Mouse (Mus musculus): ENCODE data around the gene Cd81. TPM values are rescaled to one million over a fixed set of nuclear protein-coding genes. Genes with fewer than 3 reads are reported as not detected.

Cd81 gene
- polyA plus RNA-seq, 1 experiment from 2014 or later: 228 TPM

DNA sequence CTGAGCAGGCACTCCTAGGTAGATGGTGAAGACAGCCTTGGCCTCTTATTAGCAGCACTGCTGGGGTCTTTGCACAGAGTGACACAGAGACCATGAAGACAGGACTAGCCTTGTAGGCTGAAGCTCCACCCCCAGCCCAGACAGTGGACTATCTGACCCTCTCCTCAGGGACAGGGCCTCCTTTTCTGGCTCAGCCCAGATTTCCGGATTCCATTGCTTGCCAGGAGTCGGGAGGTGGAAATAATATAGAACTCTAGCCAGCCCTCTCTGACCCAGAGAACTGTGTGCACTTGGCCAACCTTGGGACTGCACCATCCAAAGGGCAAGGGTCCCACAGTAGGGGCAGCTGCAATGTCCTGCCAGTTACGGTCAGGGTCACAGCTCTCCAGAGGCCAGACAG lies 10.4 kb upstream of the Cd81 start:
- Histone ChIP-seq H3K4me2 (replicated peaks) (no peak overlapping the region), H3K9me3 (no peaks in the 10 kb centered on the region), H3K4me1 (no peaks in the 10 kb centered on the region), H3K9ac (replicated peaks) (no peak overlapping the region), H3K27me3 (no peaks in the 10 kb centered on the region), H3K27ac (replicated peaks) (no peak overlapping the region), H3K36me3 (no peaks in the 10 kb centered on the region), H3K4me3 (no peak overlapping the region)
- WGBS: 81% methylated on average over 3 of the region's 3 CpGs
- ATAC-seq (ENCODE audit: low FRiP score, low read depth): no peak

DNA sequence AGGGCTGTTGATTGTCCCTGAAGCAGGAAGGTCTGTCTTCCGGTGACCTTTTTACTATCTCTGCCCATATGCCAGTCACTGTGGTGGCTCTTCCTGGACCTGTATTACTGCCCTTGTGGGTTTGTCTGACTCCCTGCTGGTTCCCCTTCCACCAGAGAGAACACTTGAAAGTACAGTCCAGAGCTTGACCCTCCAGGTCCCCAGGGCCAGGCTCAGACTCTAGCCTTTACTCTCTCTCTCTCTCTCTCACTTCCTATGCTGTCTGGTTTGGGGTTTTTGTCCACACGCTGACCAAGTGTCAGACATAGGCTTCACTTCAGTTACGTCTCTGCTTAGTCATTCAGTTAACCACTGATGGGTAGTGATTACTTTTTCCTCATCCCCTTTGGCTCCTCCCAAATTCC lies 9.6 kb upstream of the Cd81 start:
- H3K9me3 ChIP-seq: no peaks in the 10 kb centered on the region
- no peak overlapping the region for H3K27ac ChIP-seq (replicated peaks)
- ATAC-seq (ENCODE audit: low FRiP score, low read depth): no peak
- H3K36me3 ChIP-seq: no peaks in the 10 kb centered on the region
- no peaks in the 10 kb centered on the region for H3K27me3 ChIP-seq
- WGBS: 91% methylated on average over 3 of the region's 3 CpGs
- no peak overlapping the region for H3K4me2 ChIP-seq (replicated peaks)
- H3K4me1 ChIP-seq: no peaks in the 10 kb centered on the region
- no peak overlapping the region for H3K9ac ChIP-seq (replicated peaks)
- H3K4me3 ChIP-seq: no peak overlapping the region

DNA sequence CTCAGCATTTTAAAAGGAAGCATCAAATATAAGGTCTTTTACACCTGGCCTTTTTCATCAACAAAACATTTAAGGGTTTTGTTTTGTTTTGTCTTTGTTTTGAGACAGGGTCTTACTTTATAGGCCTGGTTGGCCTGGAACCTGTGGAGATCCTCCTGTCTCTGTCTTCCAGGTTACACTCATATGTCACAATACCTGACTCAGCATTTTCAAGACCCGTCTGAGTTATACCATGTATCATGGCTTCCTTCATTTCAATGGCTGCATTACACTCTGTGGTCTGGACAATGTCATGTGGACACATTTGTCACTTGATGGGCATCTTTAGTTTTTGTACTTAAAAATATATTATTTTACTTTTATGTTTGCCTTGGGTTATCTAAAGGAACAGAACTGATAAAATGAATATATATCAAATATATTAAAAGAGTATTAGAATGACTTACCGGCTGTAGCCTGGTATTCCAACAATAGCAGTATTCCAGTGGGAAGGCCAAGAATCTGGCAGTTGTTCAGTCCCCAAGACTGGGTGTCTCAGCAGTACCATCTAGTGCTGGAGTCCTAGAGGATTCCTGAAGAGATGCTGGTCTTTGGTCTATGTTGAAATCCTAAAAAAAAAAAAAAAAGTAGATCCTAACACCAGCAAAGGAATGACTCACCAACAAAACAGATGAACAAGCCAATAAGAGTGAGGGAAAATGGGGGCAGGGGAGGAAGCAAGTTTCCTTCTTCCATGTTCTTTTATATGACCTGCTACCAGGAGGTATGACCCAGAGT lies 8.3 kb upstream of the Cd81 start:
- Histone ChIP-seq H3K36me3 (no peaks in the 10 kb centered on the region), H3K4me1 (no peaks in the 10 kb centered on the region), H3K27me3 (no peaks in the 10 kb centered on the region), H3K9ac (replicated peaks) (no peak overlapping the region), H3K4me2 (replicated peaks) (no peak overlapping the region), H3K9me3 (no peaks in the 10 kb centered on the region), H3K4me3 (no peak overlapping the region), H3K27ac (replicated peaks) (no peak overlapping the region)
- 91% methylated on average over 2 of the region's 2 CpGs for WGBS
- ATAC-seq (ENCODE audit: low FRiP score, low read depth): no peak

DNA sequence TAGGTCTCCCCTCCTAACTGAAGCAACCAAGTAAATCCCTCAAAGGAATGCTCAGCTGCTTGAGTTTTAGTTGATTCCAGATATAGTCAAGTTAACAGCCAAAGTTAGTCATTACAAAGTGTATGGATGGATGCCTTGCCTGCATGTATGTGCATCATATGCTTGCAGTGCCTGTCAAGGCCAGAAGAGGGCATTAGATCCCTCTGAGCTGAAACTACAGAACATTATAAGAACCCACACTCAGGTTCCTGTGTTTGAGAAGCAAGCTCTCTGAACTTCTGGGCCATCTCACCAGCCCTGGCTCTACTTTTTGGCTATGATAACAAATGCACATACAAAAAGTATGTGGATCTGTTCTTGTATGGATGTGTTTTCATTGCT lies 7.7 kb upstream of the Cd81 start:
- H3K27me3 ChIP-seq: no peaks in the 10 kb centered on the region
- no peak overlapping the region for H3K4me2 ChIP-seq (replicated peaks)
- H3K36me3 ChIP-seq: no peaks in the 10 kb centered on the region
- no peaks in the 10 kb centered on the region for H3K9me3 ChIP-seq
- no peak overlapping the region for H3K27ac ChIP-seq (replicated peaks)
- no peaks in the 10 kb centered on the region for H3K4me1 ChIP-seq
- H3K9ac ChIP-seq (replicated peaks): no peak overlapping the region
- no peak for ATAC-seq (ENCODE audit: low FRiP score, low read depth)
- no peak overlapping the region for H3K4me3 ChIP-seq

DNA sequence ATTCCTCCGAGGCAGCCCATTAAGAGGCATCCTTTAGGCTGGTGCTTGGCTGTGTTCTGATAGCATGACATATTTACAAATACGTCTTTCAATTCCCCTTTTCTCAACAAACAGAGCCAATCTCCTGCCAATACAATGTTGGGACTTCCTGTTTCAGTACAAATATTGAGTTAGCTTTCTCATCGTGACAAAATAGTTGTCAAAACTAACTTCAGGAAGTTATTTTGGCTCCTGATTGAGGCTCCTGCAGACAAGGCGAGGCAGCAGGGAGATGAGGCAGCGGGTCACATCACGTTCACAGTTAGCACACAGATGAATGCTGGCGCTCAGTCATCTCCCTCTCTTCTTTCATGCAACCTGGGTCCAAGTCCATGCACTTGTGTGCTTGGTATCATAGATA lies 6.2 kb upstream of the Cd81 start:
- no peaks in the 10 kb centered on the region for H3K4me1 ChIP-seq
- no peak overlapping the region for H3K4me2 ChIP-seq (replicated peaks)
- no peaks in the 10 kb centered on the region for H3K36me3 ChIP-seq
- H3K9ac ChIP-seq (replicated peaks): no peak overlapping the region
- no peaks in the 10 kb centered on the region for H3K27me3 ChIP-seq
- H3K4me3 ChIP-seq: no peak overlapping the region
- H3K9me3 ChIP-seq: no peaks in the 10 kb centered on the region
- no peak for ATAC-seq (ENCODE audit: low FRiP score, low read depth)
- no peak overlapping the region for H3K27ac ChIP-seq (replicated peaks)
- WGBS: 87% methylated on average over 7 of the region's 7 CpGs

DNA sequence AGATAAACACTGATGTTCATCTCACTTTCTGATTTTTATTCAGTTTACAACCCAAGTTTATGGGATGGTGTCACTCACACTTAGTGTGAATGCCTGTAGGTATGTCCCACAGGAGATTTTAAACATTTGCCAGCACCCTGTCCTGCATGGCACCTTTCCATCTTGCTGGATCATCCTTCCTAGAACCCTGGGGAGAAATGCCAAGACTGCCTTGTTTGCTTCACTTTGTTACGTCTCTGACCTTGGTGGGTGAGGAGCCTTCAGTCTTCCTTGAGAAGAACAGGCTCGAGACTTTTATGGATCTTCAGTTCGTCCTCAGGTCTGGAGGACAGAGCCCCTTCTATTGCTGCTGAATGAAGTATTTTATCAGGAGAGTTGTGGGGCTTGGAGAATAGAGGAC lies 3.2 kb upstream of the Cd81 start:
- Histone ChIP-seq H3K27ac (replicated peaks) (no peak overlapping the region), H3K27me3 (no peaks in the 10 kb centered on the region; the same call in 1 of the 2 replicates), H3K9me3 (no peaks in the 10 kb centered on the region), H3K4me1 (peaks cover 13% of the 10 kb centered on the region), H3K4me3 (no peak overlapping the region), H3K4me2 (replicated peaks) (no peak overlapping the region), H3K9ac (replicated peaks) (no peak overlapping the region), H3K36me3 (no peaks in the 10 kb centered on the region)
- no peak for ATAC-seq (ENCODE audit: low FRiP score, low read depth)
- WGBS: 84% methylated on average over 3 of the region's 3 CpGs

DNA sequence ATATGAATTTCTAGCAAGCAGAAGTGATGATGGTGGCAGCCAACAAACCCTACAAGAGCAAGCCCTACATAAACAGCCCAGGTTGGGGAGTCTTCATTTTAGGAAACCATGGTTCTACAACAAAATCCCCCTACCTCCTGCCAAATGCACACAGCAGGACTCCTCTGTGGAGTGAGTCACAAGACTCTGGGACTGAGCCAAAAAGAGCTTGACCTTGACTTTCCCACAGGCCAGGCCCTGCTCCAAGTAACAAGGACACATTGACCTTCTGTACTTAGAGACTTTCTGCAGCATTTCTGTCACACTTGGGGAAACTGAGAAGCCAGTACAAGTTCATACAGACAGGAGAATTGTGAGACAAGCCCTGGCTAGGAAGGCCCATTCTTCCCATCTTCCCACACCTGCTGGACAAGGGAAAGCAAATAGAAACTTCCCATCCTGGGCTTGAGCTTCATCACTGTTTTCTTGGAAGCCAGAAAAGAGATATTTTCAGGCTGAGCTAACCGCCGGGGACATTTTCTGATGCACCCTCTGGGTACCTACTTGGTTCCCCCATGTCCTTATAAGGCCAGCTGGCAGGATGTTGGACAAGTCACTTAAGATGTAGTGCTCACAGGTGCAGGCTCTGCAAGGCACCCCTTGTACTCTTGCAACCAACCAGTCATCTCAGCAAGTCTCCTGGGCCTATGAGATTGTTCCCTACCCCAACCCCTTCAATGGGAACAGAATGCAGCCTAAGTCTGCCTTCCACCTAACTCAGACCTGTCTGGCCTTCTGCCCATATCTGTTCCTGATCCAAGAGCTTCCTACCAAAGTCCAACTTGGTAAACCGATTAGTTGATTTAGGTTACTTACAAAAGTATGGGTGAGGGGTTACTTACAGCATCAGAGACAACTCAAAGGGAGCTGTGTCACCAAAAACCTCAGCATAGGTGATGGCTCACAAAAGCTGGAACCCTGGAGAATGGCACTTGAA lies 2.4 kb upstream of the Cd81 start:
- no peak overlapping the region for H3K4me3 ChIP-seq
- no peak overlapping the region for H3K9ac ChIP-seq (replicated peaks)
- WGBS: 98% methylated on average over 3 of the region's 3 CpGs
- H3K4me2 ChIP-seq (replicated peaks): no peak overlapping the region
- H3K27me3 ChIP-seq: no peaks in the 10 kb centered on the region; the same call in 1 of the 2 replicates
- 0 out of 2 replicates have a peak, but pooled peaks cover 1% of the 10 kb centered on the region for H3K36me3 ChIP-seq
- no peaks in the 10 kb centered on the region for H3K9me3 ChIP-seq
- H3K4me1 ChIP-seq: peaks cover 21% of the 10 kb centered on the region
- no peak overlapping the region for H3K27ac ChIP-seq (replicated peaks)
- ATAC-seq (ENCODE audit: low FRiP score, low read depth): no peak

DNA sequence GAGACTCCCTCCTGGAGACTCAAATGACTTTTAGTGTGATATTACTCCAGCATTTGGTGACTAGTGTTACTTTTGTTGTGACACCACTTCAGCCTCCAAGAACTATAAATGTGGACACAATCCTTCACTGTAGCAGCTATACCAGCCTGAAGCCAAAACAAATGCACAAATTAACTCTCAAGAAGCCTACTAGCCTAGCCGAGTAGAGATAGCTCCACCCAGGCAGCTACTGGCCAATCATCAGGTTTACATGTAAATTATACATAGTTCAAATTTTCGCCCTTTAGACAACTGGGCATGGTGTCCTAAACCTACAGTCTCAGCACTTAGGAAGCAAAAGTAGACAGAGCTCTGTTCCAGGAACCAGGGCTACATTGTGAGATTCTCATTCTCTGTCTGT lies 1.2 kb upstream of the Cd81 start:
- ATAC-seq (ENCODE audit: low FRiP score, low read depth): no peak
- 75% methylated on average over 2 of the region's 2 CpGs for WGBS
- Histone ChIP-seq H3K9ac (replicated peaks) (no peak overlapping the region), H3K4me3 (no peak overlapping the region), H3K27ac (replicated peaks) (no peak overlapping the region), H3K36me3 (0 out of 2 replicates have a peak, but pooled peaks cover 4% of the 10 kb centered on the region), H3K9me3 (no peaks in the 10 kb centered on the region), H3K4me1 (peaks cover 28% of the 10 kb centered on the region), H3K27me3 (no peaks in the 10 kb centered on the region; the same call in 1 of the 2 replicates), H3K4me2 (replicated peaks) (no peak overlapping the region)

DNA sequence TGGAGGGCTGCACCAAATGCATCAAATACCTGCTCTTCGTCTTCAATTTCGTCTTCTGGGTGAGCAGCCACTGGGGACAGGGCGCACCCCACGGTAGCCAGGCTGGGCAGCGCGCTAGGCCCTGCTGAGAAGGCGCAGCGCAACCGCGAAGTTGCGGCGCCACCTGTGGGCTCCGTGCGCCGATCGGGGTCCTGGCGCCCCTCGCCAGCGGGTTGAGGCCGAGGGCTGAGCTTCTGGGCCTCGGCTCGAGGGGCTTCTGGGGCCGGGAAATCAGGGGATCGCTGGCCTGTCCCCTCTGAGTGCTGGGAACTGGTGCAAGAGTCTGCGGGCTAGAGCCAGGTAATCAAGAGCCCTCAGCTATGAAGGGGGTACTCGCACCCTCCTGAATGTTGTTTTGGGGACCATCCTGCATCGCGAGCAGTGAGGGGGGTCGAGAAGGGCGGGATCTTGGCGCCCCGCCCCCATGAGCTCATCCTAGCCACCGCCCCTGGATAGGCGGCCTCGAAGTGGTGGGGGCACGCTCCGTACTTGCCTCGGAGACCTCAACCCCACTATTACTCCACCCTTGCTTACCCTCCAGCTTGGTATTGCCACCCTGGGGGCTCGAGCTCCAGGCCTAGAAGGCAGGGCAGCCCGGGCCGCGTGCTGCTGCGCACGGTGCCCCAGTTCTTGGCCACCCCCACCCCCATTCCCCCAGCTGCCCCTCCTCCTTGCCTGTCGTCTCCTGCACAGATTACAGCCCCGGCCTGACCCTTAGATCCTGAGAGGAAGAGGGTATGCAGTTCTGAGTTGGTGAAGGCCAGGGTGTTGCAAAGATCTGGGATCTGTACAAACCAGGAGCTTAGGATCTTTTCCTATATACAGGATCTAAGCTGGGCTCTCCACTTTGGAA lies 715 bp downstream of the Cd81 start:
- no peaks in the 10 kb centered on the region; the same call in 1 of the 2 replicates for H3K27me3 ChIP-seq
- ATAC-seq (ENCODE audit: low FRiP score, low read depth): peak; percentile 68
- H3K4me3 ChIP-seq: peak overlapping the region; percentile 86
- peak overlapping the region; percentile 92 for H3K4me2 ChIP-seq (replicated peaks)
- peak overlapping the region; percentile 72 for H3K27ac ChIP-seq (replicated peaks)
- H3K9ac ChIP-seq (replicated peaks): peak overlapping the region; percentile 88
- H3K9me3 ChIP-seq: no peaks in the 10 kb centered on the region
- peaks cover 28% of the 10 kb centered on the region for H3K4me1 ChIP-seq
- WGBS: 0% methylated on average over 45 of the region's 46 CpGs
- peaks cover 12% of the 10 kb centered on the region; the same call in 1 of the 2 replicates for H3K36me3 ChIP-seq

DNA sequence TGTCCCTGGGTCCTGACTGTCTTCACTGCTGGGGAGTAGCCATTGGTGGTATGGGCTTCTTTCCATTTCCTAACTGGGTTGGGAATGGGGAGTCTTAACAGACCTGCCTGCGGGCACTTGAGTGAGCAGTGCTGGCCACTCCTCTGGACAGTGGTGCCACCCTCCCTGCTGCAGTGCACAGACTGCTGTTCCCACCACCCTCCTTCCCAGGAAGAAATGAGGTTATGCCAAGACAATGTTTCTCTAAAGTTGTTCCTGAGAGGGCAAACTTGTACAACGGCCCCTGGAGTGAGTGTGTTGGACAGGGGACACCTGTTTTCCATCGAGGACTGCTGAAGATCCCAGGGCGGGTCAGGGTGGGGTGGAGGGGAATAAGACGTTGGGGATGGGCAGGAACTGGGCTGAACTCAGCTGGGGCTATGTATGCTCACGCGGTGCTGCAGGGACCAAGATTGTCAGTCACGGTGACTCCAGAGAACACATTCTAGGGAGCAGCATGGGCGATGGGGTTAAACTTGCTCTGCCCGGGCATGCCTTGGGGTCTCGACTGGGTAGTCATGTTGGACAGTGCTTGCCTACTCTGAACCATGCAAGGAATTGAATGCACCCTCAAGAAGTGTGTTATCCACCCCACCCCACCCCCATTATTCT lies 1.5 kb downstream of the Cd81 start:
- H3K36me3 ChIP-seq: peaks cover 12% of the 10 kb centered on the region; the same call in 1 of the 2 replicates
- peaks cover 28% of the 10 kb centered on the region for H3K4me1 ChIP-seq
- no peaks in the 10 kb centered on the region for H3K9me3 ChIP-seq
- H3K4me2 ChIP-seq (replicated peaks): peak overlapping the region; percentile 92
- peak overlapping the region; percentile 88 for H3K9ac ChIP-seq (replicated peaks)
- no peak for ATAC-seq (ENCODE audit: low FRiP score, low read depth)
- no peak overlapping the region for H3K27ac ChIP-seq (replicated peaks)
- H3K4me3 ChIP-seq: peak overlapping the region; percentile 86
- 72% methylated on average over 11 of the region's 11 CpGs for whole genome bisulfite sequencing
- no peaks in the 10 kb centered on the region; the same call in 1 of the 2 replicates for H3K27me3 ChIP-seq

DNA sequence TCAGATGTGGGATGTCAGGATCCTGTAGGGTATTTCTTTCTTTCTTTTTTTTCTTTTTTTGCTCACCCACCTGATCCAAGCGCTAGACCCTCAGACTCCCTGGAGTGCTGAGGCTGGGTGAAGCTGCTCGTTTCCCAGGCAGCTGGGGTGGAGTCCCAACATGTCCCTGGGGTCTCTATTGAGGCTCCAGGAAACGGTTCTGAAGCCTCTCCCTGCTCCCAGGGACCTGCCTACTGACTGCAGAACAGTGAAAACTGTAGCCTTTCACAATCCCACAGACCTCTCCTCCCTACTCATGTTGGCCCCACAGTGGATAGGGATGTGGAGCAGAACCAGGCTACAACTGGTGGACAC lies 2.0 kb downstream of the Cd81 start:
- Histone ChIP-seq H3K36me3 (peaks cover 12% of the 10 kb centered on the region; the same call in 1 of the 2 replicates), H3K4me1 (peaks cover 28% of the 10 kb centered on the region), H3K27me3 (no peaks in the 10 kb centered on the region; the same call in 1 of the 2 replicates), H3K4me3 (peak overlapping the region; percentile 86), H3K9me3 (no peaks in the 10 kb centered on the region), H3K27ac (replicated peaks) (no peak overlapping the region), H3K4me2 (replicated peaks) (peak overlapping the region; percentile 92), H3K9ac (replicated peaks) (peak overlapping the region; percentile 51)
- no peak for ATAC-seq (ENCODE audit: low FRiP score, low read depth)
- 52% methylated on average over 3 of the region's 3 CpGs for WGBS

All from midbrain, embryonic 12.5 days (tissue).